8 mouse cellular contexts compared by ENCODE assay signal in the genomic region with DNA sequence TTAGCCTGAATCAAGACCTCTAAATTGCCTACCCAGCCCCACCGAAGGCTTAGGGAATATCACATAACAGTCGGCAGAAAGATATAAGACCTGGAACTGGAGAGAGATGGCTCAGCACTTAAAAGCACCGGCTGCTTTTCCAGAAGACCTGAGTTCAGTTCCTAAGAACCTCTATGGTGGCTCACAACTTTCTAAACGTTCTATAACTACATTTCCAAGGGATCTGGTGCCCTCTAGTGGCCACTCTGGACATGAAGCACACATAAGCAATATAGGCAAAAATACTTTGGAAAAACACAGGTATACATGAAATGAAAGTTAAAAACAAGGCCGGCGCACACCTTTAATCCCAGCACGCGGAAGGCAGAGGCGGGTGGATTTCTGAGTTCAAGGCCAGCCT. TPM values are rescaled to one million over a fixed set of nuclear protein-coding genes. Genes with fewer than 3 reads are reported as not detected.
A peak's percentile ranks its signal among the peaks of the same experiment; 100 is the strongest.
DNase-seq lines count a peak whose midpoint lies in the region; ATAC-seq lines count a peak whose summit lies in the region.

No protein-coding gene starts in this region.

- no peak overlapping the region for H3K9ac ChIP-seq in hindbrain, embryonic 16.5 days (ENCODE audit: low read depth, low read length)

- no peaks in the 10 kb centered on the region for H3K4me1 ChIP-seq in hindbrain, embryonic 16.5 days (ENCODE audit: control insufficient read depth, insufficient read depth, low read depth, low read length)

- peak; percentile 52 for ATAC-seq in hindbrain, embryonic 16.5 days

- no peaks in the 10 kb centered on the region for H3K36me3 ChIP-seq in hindbrain, embryonic 16.5 days (ENCODE audit: control insufficient read depth, insufficient read depth, low read length)

- no peak overlapping the region for H3K27ac ChIP-seq in hindbrain, embryonic 16.5 days (ENCODE audit: low read depth, low read length)

- 16% methylated on average over 9 of the region's 9 CpGs for WGBS in hindbrain, embryonic 16.5 days

- no peak overlapping the region for H3K4me3 ChIP-seq in hindbrain, embryonic 16.5 days (ENCODE audit: low read length)

- H3K4me2 ChIP-seq in hindbrain, embryonic 16.5 days (ENCODE audit: low read length): no peak overlapping the region

- DNase-seq in adipocyte (ENCODE audit: low spot score): peak; percentile 91
- DNase-seq in cerebellum, postnatal 36 days: peak; percentile 53 to 69
- DNase-seq in frontal cortex, postnatal 36 days (ENCODE audit: low spot score in 2 of 2): peak; percentile 57 to 83
- peak; percentile 44 to 59 for DNase-seq in layer of hippocampus, postnatal 36 days
- DNase-seq in lung, postnatal 25 days (ENCODE audit: low spot score): peak; percentile 73
- DNase-seq in right cerebral cortex, postnatal 10 days (ENCODE audit: low spot score in 2 of 2): peak; percentile 73 to 84
- DNase-seq in urinary bladder, postnatal 36 days (ENCODE audit: low spot score in 2 of 2): peak; percentile 50 to 64

- no peaks in the 10 kb centered on the region for H3K9me3 ChIP-seq in hindbrain, embryonic 16.5 days (ENCODE audit: control insufficient read depth, low read length)

- H3K27me3 ChIP-seq in hindbrain, embryonic 16.5 days (replicated peaks; ENCODE audit: control insufficient read depth, insufficient read depth, low read length): no peaks in the 10 kb centered on the region

RNA-seq across cellular contexts. Expression of a gene that starts 5.9 kb away (rescaled TPM):
- 0.80 and 1.5 TPM in 2 replicates for polyA plus RNA-seq in hindbrain, embryonic 16.5 days (2015; fragmentation: Nextera tagmentation; extraction: Ambion mirVana)
- total RNA-seq in layer of hippocampus, postnatal 36 days (2021): not detected

RNA-seq across cellular contexts. Expression of a gene that starts 48.1 kb away (rescaled TPM):
- 5.9 and 6.9 TPM in 2 replicates for polyA plus RNA-seq in hindbrain, embryonic 16.5 days (2015; fragmentation: Nextera tagmentation; extraction: Ambion mirVana)
- 1 to 10 TPM; 4.1 to 4.4 TPM for total RNA-seq in layer of hippocampus, postnatal 36 days (2021)
